Mouse (Mus musculus): ENCODE results near the gene Ccdc40. TPM values are rescaled to one million over a fixed set of nuclear protein-coding genes. Genes with fewer than 3 reads are reported as not detected.
A peak's percentile ranks its signal among the peaks of the same experiment; 100 is the strongest.
"Not testable (repeated sequence)": the region's sequence is repeated elsewhere in the genome, so short reads cannot be mapped to it uniquely, and the experiment has no call there.

Gene Ccdc40
- polyA plus RNA-seq, 2 experiments = 2.1 to 2.5 TPM

DNA sequence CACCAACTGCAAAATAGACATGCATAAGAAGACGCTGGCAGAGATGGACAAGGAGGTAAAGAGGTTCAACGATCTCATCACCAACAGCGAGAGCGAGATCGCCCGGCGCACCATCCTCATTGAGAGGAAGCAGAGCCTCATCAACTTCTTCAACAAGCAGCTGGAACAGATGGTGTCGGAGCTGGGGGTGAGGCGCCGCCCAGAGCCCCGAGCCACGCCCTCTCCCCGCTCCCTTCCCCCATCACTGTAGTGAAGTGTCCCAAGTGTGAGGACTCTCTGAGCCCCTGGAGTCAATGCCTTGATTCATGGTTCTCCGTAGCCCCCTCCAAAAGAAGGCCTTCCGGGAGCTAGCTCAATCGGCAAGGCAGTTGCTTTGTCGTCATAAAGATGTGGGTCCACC, 22.6 kb downstream of the Ccdc40 start:
- H3K4me2 ChIP-seq (replicated peaks; ENCODE audit: low read depth, low read length, severe bottlenecking) = no peak overlapping the region
- no peak for DNase-seq (ENCODE audit: low spot score)

DNA sequence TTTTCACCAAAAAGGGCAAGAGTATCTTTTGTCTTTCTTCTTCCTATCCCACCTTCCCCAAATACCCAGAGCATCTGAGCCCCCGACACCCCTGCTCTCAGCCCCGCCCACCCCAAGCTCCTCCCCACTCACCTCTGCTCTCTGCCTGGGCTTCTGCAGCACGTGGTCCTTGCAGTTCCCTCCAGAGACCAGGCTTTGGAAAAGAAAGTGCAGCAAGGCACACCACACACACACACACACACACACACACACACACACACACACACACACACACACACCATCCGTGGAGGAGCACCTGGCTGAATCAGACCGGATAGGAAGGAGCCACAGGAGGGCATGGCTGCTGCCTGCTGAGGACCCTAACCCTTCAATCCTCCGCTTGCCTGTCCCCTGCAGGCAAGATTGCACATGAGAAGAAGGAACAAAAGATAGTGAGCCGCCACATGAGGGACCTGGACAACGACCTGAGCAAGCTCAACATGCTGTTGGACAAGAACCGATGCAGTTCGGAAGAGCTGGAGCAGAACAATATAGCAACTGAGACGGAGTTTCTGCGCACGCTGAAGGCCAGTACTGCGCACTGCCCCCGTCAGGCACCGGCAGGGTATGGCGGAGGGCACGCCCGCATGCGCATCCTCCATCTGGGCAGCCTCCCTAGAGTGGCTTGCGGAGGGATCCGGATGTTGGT, 24.6 kb downstream of the Ccdc40 start:
- Histone ChIP-seq H3K9me3 (ENCODE audit: control insufficient read depth, low read length) (no peaks in the 10 kb centered on the region), H3K36me3 (ENCODE audit: control insufficient read depth, insufficient read depth, low read length) (no peaks in the 10 kb centered on the region), H3K27me3 (ENCODE audit: control insufficient read depth, insufficient read depth, low read length) (no peaks in the 10 kb centered on the region), H3K4me2 (replicated peaks; ENCODE audit: low read depth, low read length, severe bottlenecking) (peak overlapping the region; percentile 43), H3K4me1 (ENCODE audit: control insufficient read depth, insufficient read depth, low read length) (peaks cover 15% of the 10 kb centered on the region), H3K4me3 (replicated peaks; ENCODE audit: low read length) (peak overlapping the region; percentile 15), H3K27ac (replicated peaks; ENCODE audit: low read depth, low read length) (no peak overlapping the region), H3K9ac (ENCODE audit: low read depth, low read length, severe bottlenecking) (peak overlapping the region; percentile 16; the same call in 1 of the 2 replicates)
- TF ChIP-seq POLR2A (IDR thresholded peaks at IDR 0.05; ENCODE audit: borderline replicate concordance, extremely low read depth, insufficient read depth, insufficient read length) = no peak
- ATAC-seq (ENCODE audit: low FRiP score, low read depth) (peak; percentile 45; the same call in 1 of the 2 replicates), DNase-seq (ENCODE audit: low spot score) (peak; percentile 41)
- 7% methylated on average over 20 of the region's 22 CpGs for WGBS

More for the DNA sequence above, 22.6 kb downstream of the Ccdc40 start:
- Histone ChIP-seq H3K36me3 (ENCODE audit: control insufficient read depth, insufficient read depth, low read length) (no peaks in the 10 kb centered on the region), H3K27ac (replicated peaks; ENCODE audit: low read depth, low read length) (no peak overlapping the region), H3K27me3 (ENCODE audit: control insufficient read depth, insufficient read depth, low read length) (no peaks in the 10 kb centered on the region), H3K4me3 (replicated peaks; ENCODE audit: low read length) (no peak overlapping the region), H3K4me1 (ENCODE audit: control insufficient read depth, insufficient read depth, low read length) (peaks cover 15% of the 10 kb centered on the region), H3K9me3 (ENCODE audit: control insufficient read depth, low read length) (no peaks in the 10 kb centered on the region), H3K9ac (ENCODE audit: low read depth, low read length, severe bottlenecking) (no peak overlapping the region)
- ATAC-seq (ENCODE audit: low FRiP score, low read depth) = no peak
- WGBS = 44% methylated on average over 17 of the region's 17 CpGs
- TF ChIP-seq POLR2A (IDR thresholded peaks at IDR 0.05; ENCODE audit: borderline replicate concordance, extremely low read depth, insufficient read depth, insufficient read length) = no peak

DNA sequence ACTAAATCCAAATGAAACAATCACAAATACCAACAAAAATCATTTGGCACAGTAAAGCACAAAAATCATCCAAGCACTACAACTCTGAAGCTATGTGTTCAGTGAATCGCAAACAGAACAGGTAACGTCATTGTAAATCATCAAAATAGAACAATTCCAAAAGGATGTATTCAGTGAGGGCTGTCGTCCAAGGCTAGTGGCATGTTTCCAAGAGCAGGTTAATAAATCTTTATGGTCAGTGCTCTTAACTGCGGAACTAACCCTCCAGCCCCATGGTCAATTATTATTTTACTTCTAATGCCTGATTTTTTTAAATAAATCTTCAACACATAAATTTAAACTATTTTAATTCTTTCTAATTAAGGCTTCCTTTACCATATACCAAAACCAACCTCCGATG, 28.2 kb downstream of the Ccdc40 start:
- ATAC-seq (ENCODE audit: low FRiP score, low read depth); H3K4me2 ChIP-seq (replicated peaks; ENCODE audit: low read depth, low read length, severe bottlenecking); H3K4me1 ChIP-seq (ENCODE audit: control insufficient read depth, insufficient read depth, low read length); H3K9ac ChIP-seq (ENCODE audit: low read depth, low read length, severe bottlenecking); H3K9me3 ChIP-seq (ENCODE audit: control insufficient read depth, low read length); H3K36me3 ChIP-seq (ENCODE audit: control insufficient read depth, insufficient read depth, low read length); H3K27me3 ChIP-seq (ENCODE audit: control insufficient read depth, insufficient read depth, low read length); H3K27ac ChIP-seq (replicated peaks; ENCODE audit: low read depth, low read length); H3K4me3 ChIP-seq (replicated peaks; ENCODE audit: low read length): not testable (repeated sequence)
- 49% methylated on average over 5 of the region's 5 CpGs for WGBS
- peak; percentile 47 for DNase-seq (ENCODE audit: low spot score)

DNA sequence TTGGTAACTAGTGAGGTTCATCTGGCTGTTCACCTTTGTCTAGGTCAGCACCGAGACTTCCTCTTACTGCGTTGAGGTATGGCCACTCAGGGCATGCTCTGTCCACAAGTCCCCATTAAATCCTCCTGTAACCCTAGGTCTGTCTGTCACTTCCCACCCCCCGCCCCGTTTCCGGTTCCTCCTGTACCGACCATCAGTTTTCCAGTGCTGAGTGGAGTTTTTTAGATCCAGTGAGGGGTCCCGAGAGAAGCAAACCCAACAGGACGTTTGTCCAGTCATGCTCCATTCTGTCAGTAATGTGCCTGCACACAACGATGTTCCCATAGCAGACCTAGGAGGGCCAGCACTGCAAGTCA, 29.8 kb downstream of the Ccdc40 start:
- TF ChIP-seq POLR2A (IDR thresholded peaks at IDR 0.05; ENCODE audit: borderline replicate concordance, extremely low read depth, insufficient read depth, insufficient read length) = no peak
- H3K27ac ChIP-seq (replicated peaks; ENCODE audit: low read depth, low read length) = 0 out of 2 replicates have a peak overlapping the region, but pooled peaks have one; percentile 33
- ATAC-seq (ENCODE audit: low FRiP score, low read depth) = 0 out of 2 replicates have a peak, but pooled peaks have one; percentile 3
- no peaks in the 10 kb centered on the region for H3K27me3 ChIP-seq (ENCODE audit: control insufficient read depth, insufficient read depth, low read length)
- no peaks in the 10 kb centered on the region for H3K9me3 ChIP-seq (ENCODE audit: control insufficient read depth, low read length)
- peak overlapping the region; percentile 44 for H3K4me2 ChIP-seq (replicated peaks; ENCODE audit: low read depth, low read length, severe bottlenecking)
- WGBS = 56% methylated on average over 9 of the region's 9 CpGs
- peak overlapping the region; percentile 15 for H3K4me3 ChIP-seq (replicated peaks; ENCODE audit: low read length)
- DNase-seq (ENCODE audit: low spot score) = no peak
- H3K4me1 ChIP-seq (ENCODE audit: control insufficient read depth, insufficient read depth, low read length) = no peaks in the 10 kb centered on the region; the same call in 1 of the 2 replicates
- no peak overlapping the region for H3K9ac ChIP-seq (ENCODE audit: low read depth, low read length, severe bottlenecking)
- H3K36me3 ChIP-seq (ENCODE audit: control insufficient read depth, insufficient read depth, low read length) = no peaks in the 10 kb centered on the region

DNA sequence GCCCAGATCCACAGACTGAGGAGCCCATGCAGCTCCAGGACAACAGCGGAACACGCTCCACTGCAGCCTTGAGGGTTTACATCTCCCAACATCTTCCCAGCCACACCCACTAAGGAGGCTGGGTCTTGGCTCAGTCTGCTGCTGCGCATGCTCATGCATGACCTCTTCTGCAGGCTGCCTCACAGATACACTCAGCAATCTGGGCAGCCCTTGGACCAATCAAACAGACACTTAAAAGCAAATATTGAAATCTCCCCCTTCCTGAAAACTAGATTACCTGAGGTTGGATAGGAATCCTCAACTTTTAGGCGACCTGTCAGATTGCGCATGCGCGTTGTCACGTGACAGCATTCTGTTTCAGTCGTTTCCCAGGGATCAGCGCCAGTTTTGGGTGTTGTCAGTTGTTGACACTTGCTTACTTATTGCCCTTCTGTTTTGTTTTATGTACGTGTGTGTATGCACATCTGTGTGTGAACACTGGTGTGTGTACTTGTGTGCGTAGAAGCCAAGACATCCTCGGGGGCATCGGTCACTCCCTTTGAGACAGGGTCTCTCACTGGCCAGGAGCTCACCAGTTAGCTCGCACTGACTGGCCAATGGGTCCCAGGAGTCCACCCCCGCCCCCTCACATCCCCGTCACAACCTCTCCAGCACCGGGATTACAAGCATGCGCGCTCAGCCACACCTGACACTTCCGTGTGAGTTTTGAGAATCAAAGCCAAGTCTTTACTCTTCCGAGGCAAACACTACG, 30.4 kb downstream of the Ccdc40 start:
- H3K9ac ChIP-seq (ENCODE audit: low read depth, low read length, severe bottlenecking) = no peak overlapping the region

More for the DNA sequence above, 30.4 kb downstream of the Ccdc40 start:
- WGBS = 68% methylated on average over 23 of the region's 23 CpGs
- DNase-seq (ENCODE audit: low spot score) = peak; percentile 47
- no peaks in the 10 kb centered on the region for H3K9me3 ChIP-seq (ENCODE audit: control insufficient read depth, low read length)
- no peaks in the 10 kb centered on the region for H3K27me3 ChIP-seq (ENCODE audit: control insufficient read depth, insufficient read depth, low read length)
- 0 out of 2 replicates have a peak overlapping the region, but pooled peaks have one; percentile 33 for H3K27ac ChIP-seq (replicated peaks; ENCODE audit: low read depth, low read length)
- no peaks in the 10 kb centered on the region; the same call in 1 of the 2 replicates for H3K4me1 ChIP-seq (ENCODE audit: control insufficient read depth, insufficient read depth, low read length)
- no peak for TF ChIP-seq POLR2A (IDR thresholded peaks at IDR 0.05; ENCODE audit: borderline replicate concordance, extremely low read depth, insufficient read depth, insufficient read length)
- H3K4me2 ChIP-seq (replicated peaks; ENCODE audit: low read depth, low read length, severe bottlenecking) = peak overlapping the region; percentile 44
- H3K4me3 ChIP-seq (replicated peaks; ENCODE audit: low read length) = peak overlapping the region; percentile 15
- ATAC-seq (ENCODE audit: low FRiP score, low read depth) = peak; percentile 81
- H3K36me3 ChIP-seq (ENCODE audit: control insufficient read depth, insufficient read depth, low read length) = no peaks in the 10 kb centered on the region

Data from limb, embryonic 14.5 days (tissue).